Mouse (Mus musculus) bone marrow macrophage, adult 2 months (primary cell): ENCODE measurements at regions not wholly inside any gene's neighbourhood (a gene's known extent, or its start where the extent isn't known, plus 50 kb on each side); places are given as distances from the start of the nearest gene placed in this dataset.

Source experiments
- H3K27ac ChIP-seq: 2 replicates; pipeline ENCODE4 v1.5.1; 2012; ENCODE audit warnings: low read depth, low read length; ENCODE audit not compliant: insufficient read depth
- H3K4me1 ChIP-seq: 2 replicates; pipeline ENCODE4 v1.6.1; 2012; ENCODE audit warnings: low read length; ENCODE audit not compliant: control insufficient read depth, insufficient read depth
- H3K4me3 ChIP-seq: 2 replicates; pipeline ENCODE4 v1.5.1; 2012; ENCODE audit warnings: mild to moderate bottlenecking, low read length, moderate library complexity; ENCODE audit not compliant: insufficient read depth
- CTCF ChIP-seq: IDR thresholded peaks from 2 replicates; pipeline ENCODE4 v1.5.1; 2012; ENCODE audit warnings: low read depth, mild to moderate bottlenecking, low read length, moderate library complexity
- POLR2A ChIP-seq: IDR thresholded peaks from 2 replicates; pipeline ENCODE4 v1.6.1; 2012; ENCODE audit warnings: mild to moderate bottlenecking, low read depth, low read length, borderline replicate concordance

DNA sequence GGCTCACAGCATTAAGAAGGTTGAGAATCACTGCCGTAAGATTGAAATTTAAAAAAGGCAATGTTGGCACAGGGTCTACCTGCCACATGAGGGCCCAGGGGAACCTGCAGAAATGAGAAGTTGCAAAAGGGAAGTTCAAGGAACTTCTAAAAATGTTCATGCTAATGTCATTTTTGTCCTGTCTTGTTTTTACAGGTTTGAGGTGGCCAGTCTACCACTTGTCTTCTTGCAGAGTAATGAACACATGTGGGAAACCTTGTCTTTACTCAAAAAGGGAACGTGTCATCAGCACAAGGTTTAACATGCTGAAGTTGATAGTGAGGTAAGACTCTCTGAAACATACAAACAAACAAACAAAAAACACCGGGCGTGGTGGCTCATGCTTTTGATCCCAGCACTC, 71.4 kb upstream of the Nanos1 start:
- TF ChIP-seq POLR2A, result no peak
- TF ChIP-seq CTCF, result no peak
- H3K27ac ChIP-seq, result no peak overlapping the region
- peaks cover 4% of the 10 kb centered on the region for H3K4me1 ChIP-seq
- no peak overlapping the region for H3K4me3 ChIP-seq

GRCm38 (mm10) chr19:60682283-60682682, 73.5 kb upstream of the Nanos1 start:
- Histone ChIP-seq H3K27ac (no peak overlapping the region), H3K4me3 (no peak overlapping the region), H3K4me1 (peaks cover 11% of the 10 kb centered on the region)
- TF ChIP-seq POLR2A (no peak), CTCF (no peak)

DNA sequence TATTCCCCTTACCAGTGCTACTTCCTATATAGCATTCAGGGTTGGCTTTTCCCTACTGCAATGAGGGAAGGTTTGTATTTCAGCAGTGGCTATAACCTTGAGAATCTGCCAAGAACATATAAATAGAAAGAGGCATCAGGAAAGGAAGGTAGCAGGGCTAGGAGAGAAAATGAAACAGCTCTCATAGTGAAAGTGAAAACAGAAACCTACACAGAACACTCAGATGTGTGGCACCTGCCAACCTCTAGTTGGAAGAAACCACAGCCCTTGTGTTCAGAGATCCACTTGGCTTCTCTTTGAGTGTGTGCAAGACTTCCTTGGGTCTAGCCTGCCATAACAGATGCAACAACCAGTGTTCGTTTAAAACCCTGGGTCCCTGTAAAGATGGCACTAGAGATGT, 74.3 kb upstream of the Nanos1 start:
- Histone ChIP-seq H3K27ac (no peak overlapping the region), H3K4me3 (no peak overlapping the region), H3K4me1 (peaks cover 11% of the 10 kb centered on the region)
- TF ChIP-seq CTCF (no peak), POLR2A (no peak)

- TF ChIP-seq CTCF (no peak), POLR2A (no peak)
- Histone ChIP-seq H3K4me1 (peaks cover 11% of the 10 kb centered on the region), H3K4me3 (no peak overlapping the region), H3K27ac (no peak overlapping the region)
These were observed 77.6 kb upstream of the Nanos1 start for GRCm38 (mm10) chr19:60678236-60678635.

- TF ChIP-seq CTCF, result no peak
- no peak for TF ChIP-seq POLR2A
- no peak overlapping the region for H3K27ac ChIP-seq
- H3K4me1 ChIP-seq, result 0 out of 2 replicates have a peak, but pooled peaks cover 6% of the 10 kb centered on the region
- H3K4me3 ChIP-seq, result no peak overlapping the region
These were observed 80.8 kb upstream of the Nanos1 start for GRCm38 (mm10) chr19:60674953-60675472.

DNA sequence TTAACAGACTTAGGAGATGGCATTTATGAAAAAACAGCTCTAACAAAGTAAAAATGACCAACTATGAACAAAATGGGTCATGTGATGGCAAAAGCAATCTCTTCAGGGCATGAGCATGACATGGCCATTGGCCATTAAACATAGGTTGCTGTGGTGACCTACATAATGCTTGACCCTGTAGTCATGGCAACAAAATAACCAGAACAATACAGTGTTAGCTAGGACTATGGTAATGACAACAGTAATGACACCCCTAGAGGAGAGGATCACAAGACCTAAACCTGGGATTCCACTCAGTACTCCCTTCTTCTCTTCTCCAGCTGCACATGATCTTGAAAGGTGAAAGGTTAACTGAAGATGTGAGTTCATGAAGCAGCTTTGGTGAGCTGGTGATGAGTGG, 85.0 kb upstream of the Nanos1 start:
- no peak for TF ChIP-seq CTCF
- no peak for TF ChIP-seq POLR2A
- no peak overlapping the region for H3K4me3 ChIP-seq

DNA sequence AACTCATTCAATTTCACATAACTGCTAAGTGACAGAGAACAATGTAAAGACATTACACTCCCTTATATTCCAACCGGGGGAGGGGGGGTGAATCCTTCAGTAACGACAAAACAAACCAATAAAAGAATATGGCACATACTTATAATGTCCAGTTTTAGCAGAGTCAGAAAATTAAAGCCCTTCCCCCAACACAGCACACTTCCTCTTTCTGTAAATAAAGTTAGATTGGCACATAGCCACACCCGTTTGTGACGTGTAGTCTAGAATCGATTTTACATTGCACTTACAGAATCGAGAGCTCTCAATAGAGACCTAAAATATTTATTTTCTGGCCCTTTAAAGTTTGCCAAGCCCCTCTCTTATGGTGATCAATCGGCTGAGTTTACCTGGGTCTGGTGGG, 85.0 kb upstream of the Cacul1 start:
- TF ChIP-seq POLR2A (no peak), CTCF (no peak)
- Histone ChIP-seq H3K27ac (0 out of 2 replicates have a peak overlapping the region, but pooled peaks have one; percentile 19), H3K4me1 (peaks cover 40% of the 10 kb centered on the region)

More for the DNA sequence above, 85.0 kb upstream of the Nanos1 start:
- H3K4me1 ChIP-seq, result peaks cover 7% of the 10 kb centered on the region
- no peak overlapping the region for H3K27ac ChIP-seq

GRCm38 (mm10) chr19:60651102-60651695, 70.4 kb upstream of the Cacul1 start:
- TF ChIP-seq CTCF (no peak), POLR2A (no peak)
- Histone ChIP-seq H3K4me3 (no peak overlapping the region), H3K27ac (no peak overlapping the region), H3K4me1 (no peaks in the 10 kb centered on the region)

More for the DNA sequence above, 85.0 kb upstream of the Cacul1 start:
- H3K4me3 ChIP-seq, result peak overlapping the region; percentile 9; the same call in 1 of the 2 replicates

- peaks cover 8% of the 10 kb centered on the region; the same call in 1 of the 2 replicates for H3K4me1 ChIP-seq
- no peak overlapping the region for H3K27ac ChIP-seq
- TF ChIP-seq CTCF (no peak), POLR2A (no peak)
- no peak overlapping the region for H3K4me3 ChIP-seq
These were observed 59.2 kb upstream of the Cacul1 start for GRCm38 (mm10) chr19:60640065-60640464.
